Mouse (Mus musculus) heart, adult 8-10 months (tissue): ENCODE data around the gene Dnase1l3. TPM values are rescaled to one million over a fixed set of nuclear protein-coding genes. Genes with fewer than 3 reads are reported as not detected.

Experiments used
- DNase-seq: peaks from one replicate; pipeline ENCODE4 v3.0.0; 2022; ENCODE audit warnings: low spot score
- total RNA-seq, 4 experiments: library from RNA; stranded (reverse); gene quantifications; 2 replicates each; pipeline ENCODE4 v1.2.4; 2022

The Dnase1l3 gene
- total RNA-seq, 4 experiments from 2014 or later = 0.06 to 0.17 (median 0.11) TPM; not detected in 1

DNA sequence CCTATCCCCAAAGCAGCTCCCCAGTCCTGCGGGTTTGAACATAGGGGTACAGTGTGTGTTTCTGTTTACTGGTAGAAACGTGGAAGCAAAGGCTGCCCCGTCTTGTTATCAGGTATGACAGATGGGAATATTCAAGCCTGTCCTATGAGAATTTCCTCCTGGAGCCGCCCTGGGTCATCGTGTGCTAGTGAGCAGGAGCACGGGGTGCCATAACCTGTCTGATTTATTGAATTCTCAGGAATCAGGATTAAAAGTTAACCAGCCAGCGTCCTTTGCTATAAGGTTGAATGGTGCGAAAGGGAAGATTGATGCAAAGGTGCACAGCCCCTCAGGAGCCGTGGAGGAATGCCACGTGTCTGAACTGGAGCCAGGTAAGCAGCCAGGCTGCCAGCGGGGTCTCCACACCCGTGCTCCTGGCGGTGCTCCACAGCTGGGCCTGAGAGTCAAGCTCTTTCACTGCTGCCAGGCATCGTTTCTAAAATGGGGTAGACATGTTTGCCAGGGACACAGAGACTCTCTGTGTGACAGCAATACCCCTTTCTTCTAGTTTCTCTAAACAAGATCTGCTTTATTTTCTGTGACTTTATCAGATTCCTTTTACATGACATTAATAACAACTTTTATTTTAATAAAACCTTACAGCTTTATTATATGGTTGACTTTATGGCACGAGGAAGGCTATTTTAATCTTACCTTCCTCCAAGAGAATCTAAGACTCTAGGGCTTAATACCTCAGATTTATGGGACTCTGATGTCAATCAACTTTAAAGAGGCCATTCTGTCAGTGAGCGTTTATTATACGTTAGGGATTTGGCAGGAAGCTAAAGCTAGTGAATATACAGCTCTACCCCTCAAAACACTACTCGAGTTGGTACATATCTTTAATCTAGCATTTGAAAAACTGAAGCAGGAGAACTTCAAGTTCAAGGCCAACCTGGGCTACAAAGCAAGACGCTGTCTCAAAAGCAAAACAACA is 55.3 kb downstream of the Dnase1l3 start:
- no peak for DNase-seq

DNA sequence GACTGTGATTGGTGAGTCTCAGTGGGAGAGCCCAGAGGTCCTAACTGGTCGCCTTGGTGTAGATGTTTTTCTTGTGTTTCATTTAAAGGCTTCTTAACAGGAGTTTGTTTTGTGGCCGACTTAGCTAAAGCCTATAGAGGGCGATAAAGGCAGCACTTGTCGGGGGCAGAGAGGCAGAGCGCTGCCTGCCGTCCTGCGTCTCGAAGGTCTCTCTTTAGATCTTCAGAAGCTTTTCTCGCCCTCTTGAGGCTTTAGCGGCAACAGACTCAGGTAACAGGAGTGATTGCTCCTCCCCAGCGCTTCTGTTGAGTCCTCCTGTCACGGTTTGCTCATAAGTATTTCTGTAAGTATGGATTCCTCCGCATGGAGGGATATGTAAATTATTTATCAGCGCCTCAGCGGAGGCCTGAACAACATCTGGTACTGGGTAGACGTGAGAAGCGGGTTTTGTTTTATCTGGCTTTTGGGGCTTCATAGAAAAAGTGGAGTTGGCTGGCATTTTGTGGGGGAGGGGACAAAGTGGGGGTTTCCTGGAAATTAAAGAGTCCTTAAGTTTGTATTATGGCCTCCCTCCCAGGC is 57.2 kb downstream of the Dnase1l3 start:
- DNase-seq = no peak

DNA sequence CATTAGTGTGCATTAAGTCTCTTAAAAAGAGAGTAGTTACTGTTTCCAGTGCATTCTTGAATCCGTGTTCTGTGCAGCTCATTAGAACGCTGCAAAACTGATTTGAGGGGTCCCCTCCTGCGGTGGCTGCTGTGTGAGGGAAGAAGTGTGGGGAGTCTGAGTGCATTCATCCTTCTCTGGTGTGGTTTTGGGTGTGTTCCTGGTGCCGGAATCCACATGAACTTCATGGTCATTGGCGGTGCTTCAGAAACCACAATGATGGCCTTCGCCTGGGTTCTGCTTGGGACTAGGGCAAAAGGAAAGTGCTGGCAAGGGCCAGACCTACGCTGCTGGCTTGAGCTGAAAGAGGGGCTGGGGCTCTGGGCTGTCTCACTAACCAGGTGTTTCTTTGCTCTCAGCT is 60.2 kb downstream of the Dnase1l3 start:
- DNase-seq = no peak

DNA sequence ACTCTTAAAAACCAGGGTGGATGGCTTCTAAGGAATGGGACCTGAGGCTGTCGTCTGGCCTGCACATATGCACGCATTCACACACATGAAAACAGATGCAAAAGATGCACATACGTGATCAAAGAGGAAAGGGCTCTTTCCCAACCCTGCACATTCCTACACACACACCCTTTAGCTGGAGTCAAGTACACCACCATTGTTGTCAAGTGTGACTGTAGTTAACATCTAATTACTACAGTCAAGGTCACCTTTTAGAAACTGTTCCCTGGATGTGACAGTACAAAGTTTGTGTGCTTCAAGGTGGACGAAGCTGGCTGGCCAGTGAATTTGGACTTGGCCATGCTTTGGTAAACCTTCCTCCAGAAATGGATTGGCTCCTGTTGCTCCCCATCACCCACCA is 62.2 kb downstream of the Dnase1l3 start:
- no peak for DNase-seq

DNA sequence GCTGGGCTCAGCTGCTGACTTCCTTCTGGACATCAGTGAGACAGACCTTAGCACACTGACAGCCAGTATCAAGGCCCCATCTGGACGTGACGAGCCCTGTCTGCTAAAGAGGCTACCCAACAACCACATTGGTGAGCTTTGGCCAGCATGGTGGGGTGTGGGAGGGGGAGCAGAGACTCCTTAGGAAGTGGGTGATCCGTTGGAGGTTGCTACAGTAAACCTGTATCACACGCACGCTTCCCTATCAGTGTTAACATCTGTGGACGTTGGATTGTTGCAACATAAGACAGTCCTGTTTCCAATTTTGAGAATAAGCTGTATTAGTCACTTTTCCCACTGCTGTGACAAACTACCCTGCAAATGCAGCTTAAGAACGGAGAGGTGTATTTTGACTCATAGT is 65.3 kb downstream of the Dnase1l3 start:
- no peak for DNase-seq

DNA sequence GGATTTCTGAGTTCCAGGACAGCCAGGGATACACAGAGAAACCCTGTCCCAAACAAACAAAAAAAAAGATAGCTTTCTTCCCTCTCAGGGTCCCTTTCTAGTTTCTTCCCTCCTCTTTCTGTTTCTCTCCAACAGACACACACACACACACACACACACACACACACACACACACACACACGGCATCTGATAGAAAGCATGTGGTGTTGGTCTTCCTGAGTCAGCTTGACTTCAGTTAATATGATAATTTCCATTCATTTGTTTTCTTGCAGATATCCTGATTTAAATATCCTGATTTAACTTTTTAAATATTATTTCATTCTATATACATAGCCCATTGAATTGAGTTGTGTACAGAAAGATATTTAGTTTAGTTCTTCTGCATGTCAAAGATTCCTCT is 66.0 kb downstream of the Dnase1l3 start:
- no peak for DNase-seq

DNA sequence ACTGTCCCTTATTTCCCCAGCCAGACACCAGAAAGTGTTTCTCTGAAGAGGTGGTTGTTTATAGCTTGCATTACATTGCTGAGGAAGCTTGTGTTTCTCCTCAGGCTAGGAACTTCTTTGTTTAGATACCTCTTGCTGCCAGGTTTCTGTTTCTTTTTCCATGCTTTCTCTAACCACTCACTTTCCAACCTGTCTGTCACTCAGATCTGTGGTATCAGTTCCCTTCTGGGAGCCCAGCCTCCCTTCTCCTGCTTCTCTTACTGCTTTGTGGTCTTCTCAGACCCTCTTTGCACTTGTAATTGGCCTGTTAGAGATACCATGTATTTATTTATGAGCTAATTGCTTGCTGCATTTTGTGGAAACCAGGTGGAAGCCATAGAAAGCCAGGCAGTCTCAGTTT is 70.7 kb downstream of the Dnase1l3 start:
- no peak for DNase-seq

DNA sequence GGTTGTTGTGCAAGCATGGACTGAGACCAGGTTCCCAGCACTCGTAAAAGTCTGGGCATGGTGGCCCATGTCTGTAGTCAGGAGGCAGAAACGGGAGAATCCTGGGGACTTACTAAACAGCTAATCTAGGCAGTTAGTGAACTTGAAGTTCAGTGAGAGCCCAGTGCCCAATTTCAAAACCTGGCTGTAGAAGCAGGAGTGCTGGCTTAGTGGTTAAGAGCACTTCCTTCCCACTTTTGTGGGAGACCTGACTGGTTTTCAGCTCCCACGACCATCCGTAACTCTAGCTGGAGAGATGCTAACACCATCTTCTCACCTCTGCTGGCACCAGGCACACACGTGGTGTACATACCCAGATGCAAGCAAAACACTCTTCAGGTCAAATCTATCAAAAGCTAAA is 72.9 kb downstream of the Dnase1l3 start:
- DNase-seq = no peak

DNA sequence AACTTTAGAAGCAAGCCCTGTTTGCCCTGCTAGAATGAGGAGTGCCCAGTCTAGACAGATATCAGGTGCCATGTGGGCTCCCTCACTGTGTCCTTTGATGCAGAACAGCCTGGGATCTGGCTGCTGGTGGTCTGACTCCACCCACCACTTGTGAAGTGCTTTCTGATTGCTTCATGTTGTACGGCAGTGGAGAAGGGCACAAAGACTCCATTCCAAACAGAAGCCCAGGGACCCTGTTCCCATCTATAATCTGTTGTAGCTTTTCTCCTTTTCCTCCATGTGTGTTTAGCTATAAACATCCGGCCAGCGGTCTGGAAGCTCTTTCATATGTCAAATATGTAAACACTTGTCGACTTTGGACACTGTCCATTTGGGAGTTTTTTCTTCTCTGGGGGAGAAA is 74.5 kb downstream of the Dnase1l3 start:
- no peak for DNase-seq

DNA sequence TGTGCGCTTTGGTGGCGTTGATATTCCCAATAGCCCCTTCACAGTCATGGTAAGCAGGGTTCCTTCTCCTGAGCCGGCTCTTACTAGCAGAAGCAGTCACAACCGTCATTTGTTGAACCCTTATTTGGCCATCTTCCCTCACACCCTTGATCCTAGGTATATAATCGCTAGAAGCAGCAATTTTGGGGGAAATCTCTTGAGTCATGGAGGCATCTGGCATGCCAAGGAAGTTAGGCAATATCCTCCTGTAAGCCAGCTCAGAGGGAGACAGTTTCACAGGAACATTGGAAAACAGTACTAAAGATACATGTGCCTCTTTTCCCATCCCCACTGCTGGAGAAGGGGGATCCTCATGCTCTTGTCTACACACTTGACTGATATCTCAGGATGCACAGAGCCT is 75.1 kb downstream of the Dnase1l3 start:
- no peak for DNase-seq

DNA sequence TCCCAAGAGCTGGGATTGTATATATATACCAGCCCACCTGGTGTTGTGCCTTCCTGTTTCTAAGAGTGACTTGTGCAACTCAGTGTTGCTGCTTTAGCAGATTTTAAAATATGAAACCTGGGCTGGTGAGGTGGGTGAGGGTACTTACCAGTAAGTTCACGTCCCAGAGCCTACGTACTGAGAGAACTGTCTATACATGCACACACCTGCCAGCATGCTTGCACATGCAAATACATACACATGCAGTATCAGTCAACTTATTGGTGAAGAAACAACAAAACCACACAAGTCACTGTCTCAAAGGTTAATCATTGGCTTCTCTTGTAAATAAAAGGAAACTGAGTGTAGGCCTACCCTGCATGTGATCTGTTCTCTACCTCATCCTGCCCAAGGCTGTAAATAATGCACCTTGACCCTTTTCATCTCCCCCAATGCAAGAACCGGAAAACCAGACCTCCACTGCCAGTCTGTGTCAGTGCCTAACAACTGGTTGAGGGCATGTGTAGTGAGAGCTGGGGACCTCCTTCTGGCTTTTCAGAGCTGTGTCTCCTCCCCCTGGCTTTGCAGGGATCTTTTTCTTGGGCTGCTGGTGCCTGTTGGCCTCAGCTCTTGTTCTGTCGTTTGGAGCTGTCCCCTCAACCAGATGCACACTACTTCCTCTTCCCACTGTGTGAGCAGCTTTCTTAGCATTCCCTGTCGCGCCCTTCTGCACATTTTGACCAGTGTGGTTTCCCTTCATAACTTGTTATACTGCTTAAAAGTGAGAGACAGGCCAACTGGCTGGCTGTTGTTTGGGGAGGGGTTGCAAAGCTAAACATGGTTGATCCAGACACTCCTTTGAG is 76.0 kb downstream of the Dnase1l3 start:
- no peak for DNase-seq

Other genes with a start within 250 kb of the Dnase1l3 start
- not detected for gene Gm26661, start 203.0 kb downstream of the Dnase1l3 start, total RNA-seq
- gene Flnb, start 176.6 kb downstream of the Dnase1l3 start, total RNA-seq = 10 to 100 TPM; 14.3 to 31.5 (median 21.0) TPM
- not detected for gene Gm45521, start 37.3 kb downstream of the Dnase1l3 start, total RNA-seq
- 10 to 100 TPM; 11.0 to 14.3 (median 12.2) TPM for gene Abhd6, start 8.3 kb upstream of the Dnase1l3 start, total RNA-seq
- 10 to 100 TPM; 26.2 to 33.3 (median 28.2) TPM for gene Rpp14, start 85.8 kb upstream of the Dnase1l3 start, total RNA-seq
- 10 to 100 TPM; 21.5 to 25.4 (median 24.6) TPM for gene Pxk, start 103.6 kb upstream of the Dnase1l3 start, total RNA-seq
- gene Pdhb, start 178.5 kb upstream of the Dnase1l3 start, total RNA-seq = 100 to 1,000 TPM; 726 to 851 (median 790) TPM
- 1 to 10 TPM; 8.7 to 9.9 (median 9.3) TPM for gene Kctd6, start 219.6 kb upstream of the Dnase1l3 start, total RNA-seq